Mouse (Mus musculus) kidney, postnatal 10 days (tissue): Measurements from ENCODE around the gene Crygf.
"Not testable (repeated sequence)": the region's sequence is repeated elsewhere in the genome, so short reads cannot be mapped to it uniquely, and the experiment has no call there.

Source experiments
- DNase-seq: peaks from one replicate; pipeline ENCODE4 v3.0.0; 2021; ENCODE audit warnings: mixed read lengths

Crygf gene

DNA sequence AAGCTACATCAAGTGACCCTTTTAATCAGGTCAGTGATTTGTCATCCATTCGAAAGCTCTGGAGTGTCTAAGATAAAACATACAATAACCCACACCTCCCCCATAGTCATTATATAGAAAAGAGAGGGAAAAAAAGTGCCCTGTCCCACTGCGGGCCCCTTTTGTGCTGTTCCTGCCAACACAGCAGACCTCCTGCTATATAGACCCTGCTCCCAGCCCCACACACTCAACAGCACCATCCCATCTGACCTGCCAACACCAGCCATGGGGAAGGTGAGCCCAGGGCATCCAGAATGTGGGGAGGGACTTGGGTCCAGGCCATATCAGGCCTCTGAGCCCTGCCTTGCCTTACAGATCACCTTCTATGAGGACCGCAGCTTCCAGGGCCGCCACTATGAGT, at the start of gene Crygf:
Gene Crygf, plus strand, starts transcription at position 227 of the 400 bp plus-strand sequence.
- DNase-seq = no peak

DNA sequence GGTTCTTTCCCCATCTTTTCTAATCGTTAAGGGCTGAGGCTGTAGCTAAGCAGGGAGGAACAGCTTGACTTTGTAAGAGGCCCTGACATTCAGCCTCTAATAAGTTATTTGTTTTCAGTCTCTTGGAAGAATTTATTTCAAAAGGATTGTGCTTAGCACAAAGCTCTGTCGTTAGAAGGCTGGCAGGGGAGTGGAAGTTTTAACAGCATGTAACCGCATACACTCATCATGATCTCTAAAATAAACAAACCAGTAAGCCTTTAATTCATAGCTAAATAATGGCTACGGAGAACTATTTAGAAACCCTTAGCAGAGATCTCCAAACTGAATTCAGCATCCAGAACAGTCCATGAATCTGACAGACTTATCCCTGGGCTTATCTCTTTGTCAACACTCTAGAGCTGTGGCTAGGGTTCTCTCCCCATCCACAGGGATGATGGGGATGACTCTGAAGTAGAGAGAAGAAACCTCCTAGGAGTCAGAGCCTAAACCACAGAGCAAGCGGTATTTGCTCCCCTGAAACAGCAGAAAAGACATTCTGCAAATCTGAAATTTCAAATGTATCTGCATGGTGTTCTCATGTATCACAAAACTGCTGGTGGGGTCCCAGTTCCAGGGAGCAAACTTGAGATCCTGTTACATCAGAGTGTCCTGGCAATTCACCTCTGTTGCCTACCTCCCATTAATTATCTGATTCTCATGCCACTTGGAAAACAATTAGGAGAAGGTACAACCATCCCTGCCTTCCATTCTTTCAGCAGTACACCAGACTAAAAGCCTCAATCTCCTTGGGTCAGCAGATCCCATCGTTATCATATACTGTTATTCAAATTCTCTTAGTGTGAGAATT, 734 bp upstream of the Crygf start:
- DNase-seq = peak; percentile 10

DNA sequence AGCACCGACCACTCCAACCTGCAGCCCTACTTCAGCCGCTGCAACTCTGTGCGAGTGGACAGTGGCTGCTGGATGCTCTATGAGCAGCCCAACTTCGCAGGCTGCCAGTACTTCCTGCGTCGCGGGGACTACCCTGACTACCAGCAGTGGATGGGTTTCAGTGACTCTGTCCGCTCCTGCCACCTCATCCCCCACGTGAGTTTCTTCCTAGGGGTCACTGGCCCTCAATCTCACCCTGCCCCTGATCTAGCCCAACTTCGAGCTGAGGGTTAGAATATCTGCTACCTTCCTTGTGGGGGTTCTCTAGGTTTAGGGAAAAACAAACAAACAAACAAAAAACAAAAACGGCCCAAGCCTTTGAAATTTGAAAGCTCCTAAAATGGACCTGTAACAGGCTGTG, 376 bp downstream of the Crygf start:
- not testable (repeated sequence) for DNase-seq

DNA sequence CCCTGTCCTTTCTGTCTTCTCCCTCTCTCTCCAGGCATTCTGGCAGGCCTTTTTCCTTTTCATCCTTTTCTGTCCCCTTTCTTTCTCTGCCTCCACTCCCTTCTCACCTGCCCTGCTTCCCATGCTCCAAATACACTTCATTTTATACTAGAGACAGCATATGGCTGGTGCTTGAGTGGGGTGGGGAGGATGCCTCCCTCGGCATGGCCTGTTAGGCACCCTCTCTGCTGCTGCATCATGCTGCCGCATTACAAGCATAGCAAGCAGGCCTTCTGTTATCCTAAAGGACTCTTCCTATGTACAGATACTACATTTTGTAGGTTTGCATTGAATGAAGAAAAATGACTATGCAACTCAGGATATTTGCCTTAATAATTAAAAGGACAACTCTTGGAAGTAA, 3.7 kb downstream of the Crygf start:
- no peak for DNase-seq

DNA sequence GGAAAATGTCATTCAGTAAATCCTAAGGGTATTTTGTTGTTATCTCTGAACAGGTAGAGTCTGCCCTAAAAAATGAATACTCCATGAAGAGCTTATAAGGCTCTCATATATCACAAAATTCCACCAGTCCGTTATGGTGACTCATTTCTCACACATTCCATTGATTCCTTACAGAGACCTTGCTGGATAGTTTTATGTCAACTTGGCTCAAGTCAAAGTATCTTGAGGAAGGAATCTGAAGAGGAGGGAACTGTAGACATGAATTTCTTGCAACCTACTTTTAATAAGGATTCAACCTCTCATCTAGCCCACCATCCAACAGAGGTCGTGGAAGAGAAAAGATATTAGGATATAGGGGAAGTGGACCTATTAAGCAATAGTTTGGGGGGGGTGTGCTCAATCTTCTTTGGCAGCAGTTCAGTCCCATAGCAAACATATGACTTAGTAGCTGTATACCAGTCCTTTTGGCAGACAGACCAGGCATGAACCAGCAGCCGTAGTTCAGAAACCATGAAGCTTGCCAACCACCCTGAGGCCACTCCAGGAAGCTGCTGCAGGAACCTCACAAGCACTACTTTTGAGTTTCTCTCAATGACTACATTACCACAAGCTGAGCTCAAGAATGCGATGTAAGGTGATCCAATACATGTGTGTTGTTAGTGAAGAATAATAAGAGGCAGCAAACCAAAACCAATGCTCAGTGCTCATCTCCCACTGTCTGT, 5.9 kb downstream of the Crygf start:
- no peak for DNase-seq
